Mouse (Mus musculus) heart, adult 2 months (tissue): ENCODE measurements around the gene S100a14.

Experiments
- CTCF ChIP-seq: fragments of 200-600 bp; IDR thresholded peaks from 2 replicates; pipeline ENCODE4 v1.8.1; 2022; ENCODE audit warnings: antibody characterized with exemption, mild to moderate bottlenecking, moderate library complexity
- EP300 ChIP-seq: fragments of 200-500 bp; IDR thresholded peaks from 2 replicates; pipeline ENCODE4 v1.6.1; 2011; ENCODE audit warnings: low read depth, low read length, control low read depth; ENCODE audit not compliant: insufficient read depth
- POLR2A ChIP-seq: fragments of 200-500 bp; IDR thresholded peaks from 2 replicates; pipeline ENCODE4 v1.6.1; 2011; ENCODE audit warnings: mild to moderate bottlenecking, low read depth, low read length, control low read depth; ENCODE audit not compliant: insufficient read depth

GRCm38 (mm10) chr3:90575320-90575719 is 48.7 kb downstream of the S100a14 start:
- no peak for TF ChIP-seq POLR2A
- TF ChIP-seq CTCF: no peak
- no peak for TF ChIP-seq EP300
